In genomic region chr1:151119566-151119965, GRCm38 (mm10) we compare ENCODE assay signal across 20 mouse cellular contexts.
"Had no signal": no experiment of that assay in that cellular context is flagged by ENCODE, and none has a peak within 500 bp of the region (broad histone marks: within the 10 kb centered on the region; RNA-seq: fewer than 3 reads in every experiment).

No protein-coding gene starts in this region.

- ATAC-seq: lung, postnatal 0 days; midbrain, embryonic 16.5 days had no signal

- DNase-seq: lung, adult 2 months; lung, postnatal 14 days; lung, postnatal 4 days; midbrain, embryonic 14.5 days; retina, postnatal 1 day; right cerebral cortex, adult 18-20 months; right cerebral cortex, postnatal 25 days; right cerebral cortex, postnatal 4 days; spleen, adult 18-20 months; thymus, adult 18-20 months; thymus, postnatal 14 days; thymus, postnatal 36 days had no signal

- H3K4me2 ChIP-seq: lung, embryonic 15.5 days; midbrain, embryonic 12.5 days; neural tube, embryonic 13.5 days; neural tube, embryonic 15.5 days had no signal

- H3K9ac ChIP-seq: lung, embryonic 15.5 days; midbrain, embryonic 12.5 days; neural tube, embryonic 13.5 days; neural tube, embryonic 15.5 days had no signal

- H3K36me3 ChIP-seq: lung, embryonic 15.5 days; midbrain, embryonic 10.5 days; midbrain, embryonic 12.5 days; neural tube, embryonic 13.5 days; neural tube, embryonic 15.5 days had no signal

- H3K27me3 ChIP-seq: lung, embryonic 15.5 days; midbrain, embryonic 12.5 days; neural tube, embryonic 13.5 days; neural tube, embryonic 15.5 days had no signal

- H3K27ac ChIP-seq: lung, embryonic 15.5 days; midbrain, embryonic 10.5 days; midbrain, embryonic 12.5 days; neural tube, embryonic 13.5 days; neural tube, embryonic 15.5 days had no signal

- H3K9me3 ChIP-seq: lung, embryonic 15.5 days; midbrain, embryonic 10.5 days; midbrain, embryonic 12.5 days; neural tube, embryonic 13.5 days; neural tube, embryonic 15.5 days had no signal

- H3K4me1 ChIP-seq: lung, embryonic 15.5 days; midbrain, embryonic 12.5 days; neural tube, embryonic 13.5 days; neural tube, embryonic 15.5 days had no signal

- H3K4me3 ChIP-seq: lung, embryonic 15.5 days; midbrain, embryonic 10.5 days; midbrain, embryonic 12.5 days; myocyte; neural tube, embryonic 13.5 days; neural tube, embryonic 15.5 days had no signal
